ENCODE assay signal across 15 mouse cellular contexts in genomic region chrX:141157626-141158025, GRCm38 (mm10).
DNase-seq lines count a peak whose midpoint lies in the region; ATAC-seq and TF ChIP-seq lines count a peak whose summit lies in the region.
"Had no signal": no experiment of that assay in that cellular context is flagged by ENCODE, and none has a peak within 500 bp of the region (broad histone marks: within the 10 kb centered on the region; RNA-seq: fewer than 3 reads in every experiment).

No protein-coding gene starts in this region.

- in situ Hi-C loops in Patski (cut with MboI; ENCODE audit: low pct_unique_long_range_greater_than_20kb), result no loop called here

- CTCF ChIA-PET in Patski (lab: Charles Lee), result interaction anchor here (1.3 to 1.4 kb wide), 2 partner anchors 9 to 11 kb away, joined by 3 read pairs; no protein-coding TSS in a partner anchor

- ATAC-seq in Patski, result peak; percentile 19
- no peak for ATAC-seq in erythroblast, adult 5-6 weeks (replicated peaks; ENCODE audit: low FRiP score, poor library complexity, severe bottlenecking)
- ATAC-seq: forebrain, embryonic 13.5 days; forebrain, embryonic 15.5 days had no signal

- POLR2A ChIA-PET in Patski (lab: Charles Lee), result no interaction called here

- TF ChIP-seq CTCF in Patski (IDR thresholded peaks at IDR 0.05), result no peak

- DNase-seq in B cell, adult 2 months, result peak; percentile 24 to 25
- peak; percentile 58 for DNase-seq in Patski (ENCODE audit: low read depth, low spot score)
- peak; percentile 60 for DNase-seq in splenic B cell, adult 2 months (ENCODE audit: low read depth, low spot score)
- DNase-seq in adrenal gland, adult 2 months, result no peak
- DNase-seq in forebrain, embryonic 10.5 days (ENCODE audit: extremely low spot score, low spot score), result no peak
- DNase-seq: adrenal gland, adult 8-10 months; adrenal gland, postnatal 14 days; cerebellum, adult 11-12 months had no signal

- H3K4me1 ChIP-seq in forebrain, embryonic 10.5 days, result no peaks in the 10 kb centered on the region
- H3K4me1 ChIP-seq: embryonic facial prominence, embryonic 10.5 days; embryonic facial prominence, embryonic 12.5 days; forebrain, embryonic 13.5 days; forebrain, embryonic 15.5 days had no signal

- 63% methylated on average over 4 of the region's 4 CpGs for WGBS in forebrain, embryonic 10.5 days

- no peak overlapping the region for H3K27ac ChIP-seq in forebrain, embryonic 10.5 days
- H3K27ac ChIP-seq: embryonic facial prominence, embryonic 10.5 days; embryonic facial prominence, embryonic 12.5 days; forebrain, embryonic 13.5 days; forebrain, embryonic 15.5 days had no signal

- H3K36me3 ChIP-seq in splenic B cell, adult 2 months (ENCODE audit: control insufficient read depth, insufficient read depth, low read length, poor library complexity, severe bottlenecking), result no peaks in the 10 kb centered on the region
- H3K36me3 ChIP-seq in forebrain, embryonic 10.5 days (replicated peaks), result no peaks in the 10 kb centered on the region
- H3K36me3 ChIP-seq: embryonic facial prominence, embryonic 10.5 days; embryonic facial prominence, embryonic 12.5 days; forebrain, embryonic 15.5 days had no signal

- H3K27me3 ChIP-seq in Patski, result no peaks in the 10 kb centered on the region
- no peaks in the 10 kb centered on the region for H3K27me3 ChIP-seq in splenic B cell, adult 2 months (ENCODE audit: control insufficient read depth, insufficient read depth, low read length, poor library complexity, severe bottlenecking)
- H3K27me3 ChIP-seq in forebrain, embryonic 10.5 days (ENCODE audit: poor library complexity, severe bottlenecking), result peaks cover 97% of the 10 kb centered on the region

- H3K4me3 ChIP-seq in forebrain, embryonic 10.5 days, result no peak overlapping the region
- H3K4me3 ChIP-seq: embryonic facial prominence, embryonic 10.5 days; embryonic facial prominence, embryonic 12.5 days; erythroblast, embryonic 14.5 days; forebrain, embryonic 13.5 days; forebrain, embryonic 15.5 days had no signal

- H3K9me3 ChIP-seq in forebrain, embryonic 10.5 days, result no peaks in the 10 kb centered on the region
- H3K9me3 ChIP-seq: embryonic facial prominence, embryonic 10.5 days; embryonic facial prominence, embryonic 12.5 days; forebrain, embryonic 13.5 days; forebrain, embryonic 15.5 days; G1E had no signal

Comparison
In these comparisons a context has a peak if more than half of its experiments do, and no peak if none do; other contexts are left out.
1. DNase-seq: peak in B cell, adult 2 months (2 of 2), Patski (single experiment) and splenic B cell, adult 2 months (single experiment); none in adrenal gland, adult 2 months (single experiment) and forebrain, embryonic 10.5 days (single experiment).